Mouse (Mus musculus) liver, embryonic 14.5 days (tissue): ENCODE data around the gene Mafg. TPM values are rescaled to one million over a fixed set of nuclear protein-coding genes. Genes with fewer than 3 reads are reported as not detected.
"Not testable (repeated sequence)": the region's sequence is repeated elsewhere in the genome, so short reads cannot be mapped to it uniquely, and the experiment has no call there.

Experiments used
- ATAC-seq: fragments of 200-750 bp; cut with Nextera tagmentation; 2 replicates; pipeline ENCODE4 v1.8.0; 2017; ENCODE audit warnings: moderate number of reproducible peaks, mild to moderate bottlenecking, moderate library complexity; ENCODE audit not compliant: insufficient read depth
- DNase-seq, 3 experiments: peaks; one replicate each; pipeline ENCODE4 v3.0.0-alpha.2; 2012 to 2013; ENCODE audit warnings: low read depth in 3 of 3, low spot score in 3 of 3
- H3K27ac ChIP-seq: fragments of 300-500 bp; sonication (generic); 2 replicates; pipeline ENCODE4 v1.5.1; 2014; ENCODE audit warnings: moderate library complexity, mild to moderate bottlenecking, control low read depth, inconsistent platforms
- H3K27me3 ChIP-seq: fragments of 300-500 bp; sonication (generic); 2 replicates; pipeline ENCODE4 v1.6.1; 2014; ENCODE audit warnings: mild to moderate bottlenecking, low read length, moderate library complexity; ENCODE audit not compliant: control insufficient read depth, insufficient read depth
- H3K36me3 ChIP-seq: fragments of 300-500 bp; sonication (generic); replicated peaks from 2 replicates; pipeline ENCODE4 v1.6.1; 2014; ENCODE audit warnings: low read depth; ENCODE audit not compliant: control insufficient read depth, insufficient read depth
- H3K4me1 ChIP-seq, 2 experiments: fragments of 200-500 bp in 1 of 2; fragments of 300-500 bp in 1 of 2; sonication (generic) in 1 of 2; replicated peaks; 2 replicates each; pipeline ENCODE4 v1.6.1; 2012 to 2014; ENCODE audit warnings: antibody characterized with exemption in 1 of 2, inconsistent platforms in 1 of 2, low read length in 1 of 2; ENCODE audit not compliant: control insufficient read depth in 2 of 2, insufficient read depth in 2 of 2
- H3K4me2 ChIP-seq: fragments of 300-500 bp; sonication (generic); 2 replicates; pipeline ENCODE4 v1.6.1; 2014; ENCODE audit warnings: low read depth, mild to moderate bottlenecking, control low read depth, moderate library complexity
- H3K4me3 ChIP-seq, 2 experiments: fragments of 200-500 bp in 1 of 2; fragments of 300-500 bp in 1 of 2; sonication (generic) in 1 of 2; 2 replicates each; pipeline ENCODE4 v1.5.1; 2012 to 2014; ENCODE audit warnings: low read depth in 2 of 2, low read length in 2 of 2, mild to moderate bottlenecking in 2 of 2, control low read depth in 1 of 2, inconsistent platforms in 1 of 2, moderate library complexity in 1 of 2; ENCODE audit not compliant: insufficient read depth in 1 of 2
- H3K9ac ChIP-seq: fragments of 300-500 bp; sonication (generic); replicated peaks from 2 replicates; pipeline ENCODE4 v1.6.1; 2014; ENCODE audit warnings: mild to moderate bottlenecking, control low read depth, moderate library complexity
- H3K9me3 ChIP-seq: fragments of 300-500 bp; sonication (generic); 2 replicates; pipeline ENCODE4 v1.6.1; 2016; ENCODE audit warnings: low read length, mixed read lengths; ENCODE audit not compliant: control insufficient read depth
- CTCF ChIP-seq: IDR thresholded peaks from 2 replicates; pipeline ENCODE4 v1.5.1; 2016; ENCODE audit warnings: antibody characterized with exemption, low read depth, control low read depth
- EP300 ChIP-seq: IDR thresholded peaks from 2 replicates; pipeline ENCODE4 v1.6.1; 2016; ENCODE audit warnings: antibody characterized with exemption, low read depth
- WGBS: fragments of 180-500 bp; shearing (Covaris S2); extraction: QIAGEN DNeasy Blood & Tissue Kit; methylation state at CpG from one replicate; pipeline ENCODE4 v1.1.7; 2014; ENCODE audit not compliant: insufficient replicate concordance; 5-methylcytosine and 5-hydroxymethylcytosine counted together
- polyA plus RNA-seq, 2 experiments: library from polyadenylated mRNA; depleted of rRNA in 1 of 2; stranded (reverse) in 1 of 2; unstranded in 1 of 2; fragments of >200 nt; fragmentation: Nextera tagmentation in 1 of 2; extraction: Ambion mirVana in 1 of 2; gene quantifications; 2 replicates each; pipeline versions ENCODE4 v1.2.1 to v1.2.3; 2012 to 2014

The Mafg gene
- polyA plus RNA-seq (2012; rRNA removed) (29.5 and 30.9 TPM in 2 replicates), polyA plus RNA-seq (2014; fragmentation: Nextera tagmentation; extraction: Ambion mirVana) (20.9 and 25.9 TPM in 2 replicates)

DNA sequence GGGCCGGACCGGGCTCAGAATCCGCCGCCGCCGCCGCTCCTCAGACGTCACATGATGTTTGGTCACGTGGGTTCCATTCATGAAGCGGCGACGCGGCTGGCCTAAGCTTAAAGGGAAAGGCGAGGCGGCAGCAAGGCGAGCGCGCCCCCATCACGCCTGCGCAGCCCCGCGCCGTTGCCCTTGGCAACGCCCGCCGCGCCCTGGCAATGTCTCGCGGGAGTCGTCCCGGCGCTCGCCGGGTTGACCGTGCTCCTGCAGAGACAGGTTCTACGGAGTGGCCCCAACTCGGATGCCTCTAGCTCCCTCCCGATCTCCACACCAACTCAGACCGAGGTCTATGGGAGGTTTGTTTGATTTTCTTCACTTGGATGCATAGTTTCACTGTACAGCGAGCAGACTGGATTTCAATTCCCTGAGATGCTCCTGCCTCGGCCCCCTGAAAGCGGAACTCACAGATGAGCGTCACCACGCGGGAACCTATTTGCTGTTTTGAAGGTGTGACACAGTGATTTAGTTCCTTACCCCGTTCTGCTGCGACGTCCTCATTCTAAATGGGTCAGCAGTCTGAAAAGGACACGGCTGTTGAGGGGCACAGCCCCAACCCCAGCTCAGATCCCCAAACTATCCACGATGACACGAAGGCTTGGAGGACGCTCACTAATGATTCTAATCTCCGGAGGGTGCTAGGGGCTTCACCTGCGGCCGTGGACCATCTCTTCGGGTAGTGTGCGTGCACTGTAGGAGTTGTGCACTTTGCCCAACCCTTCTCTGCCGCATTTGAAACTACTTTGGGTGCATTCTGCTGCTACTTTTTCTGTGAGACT lies at the start of gene Mafg:
TSS of gene Mafg (minus strand) at position 81 of the 824 bp plus-strand sequence.
- no peaks in the 10 kb centered on the region for H3K9me3 ChIP-seq
- WGBS = 10% methylated on average over 58 of the region's 58 CpGs
- H3K4me3 ChIP-seq = peak within 1 kb of the TSS; percentile 64 to 89
- peaks cover 6% of the 10 kb centered on the region for H3K36me3 ChIP-seq
- peaks cover 33 to 39% of the 10 kb centered on the region in 2 experiments for H3K4me1 ChIP-seq
- H3K27me3 ChIP-seq = no peaks in the 10 kb centered on the region
- TF ChIP-seq EP300 = no peak
- DNase-seq (peak; percentile 92 to 93 (median 93)), ATAC-seq (peak; percentile 76)
- peak within 1 kb of the TSS; percentile 75 for H3K4me2 ChIP-seq
- peak within 1 kb of the TSS; percentile 99 for H3K27ac ChIP-seq
- peak within 1 kb of the TSS; percentile 99 for H3K9ac ChIP-seq

DNA sequence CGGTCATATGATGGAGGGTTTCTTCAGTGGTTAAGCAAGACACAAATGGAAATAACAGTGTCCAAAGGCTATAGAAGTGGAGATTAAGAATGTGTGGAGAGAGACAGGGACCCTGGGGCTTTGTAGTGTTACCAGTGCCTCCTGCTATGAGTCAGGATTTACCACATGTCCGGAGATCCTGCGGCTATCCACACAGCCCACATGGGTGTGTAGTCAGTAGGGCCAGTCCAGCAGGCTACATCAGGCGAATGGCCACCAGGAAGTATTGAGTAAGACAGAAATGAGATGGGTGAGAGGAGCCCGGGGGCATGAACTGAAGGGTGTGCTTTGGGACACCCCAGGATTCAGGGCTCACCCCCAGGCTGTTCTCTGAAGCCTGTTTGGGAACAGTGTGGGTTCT lies 49.3 kb upstream of the Mafg start:
- no peaks in the 10 kb centered on the region for H3K9me3 ChIP-seq
- ATAC-seq = no peak

DNA sequence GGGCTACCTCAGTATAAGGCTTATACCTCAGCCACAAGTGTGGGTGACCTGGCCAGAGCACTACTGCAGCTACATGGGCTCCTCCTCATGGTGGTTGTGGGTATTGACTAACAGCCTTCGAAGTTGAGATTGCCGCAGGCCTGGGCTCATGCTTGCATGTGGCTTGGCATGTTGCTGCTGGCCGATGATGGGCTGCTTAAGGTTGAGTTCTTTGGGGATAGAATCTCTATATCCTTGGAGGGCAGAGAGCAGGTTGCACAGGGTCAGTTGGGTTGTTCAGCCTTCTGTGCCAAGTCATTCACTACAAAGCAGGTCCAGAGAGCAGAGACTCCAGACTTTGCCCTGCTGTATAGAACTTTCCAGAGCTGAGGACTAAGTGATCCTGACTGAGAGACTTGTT lies 46.5 kb upstream of the Mafg start:
- H3K36me3 ChIP-seq = peaks cover 5% of the 10 kb centered on the region
- H3K9ac ChIP-seq = no peak overlapping the region
- H3K4me3 ChIP-seq = no peak overlapping the region
- 67% methylated on average over 3 of the region's 3 CpGs for WGBS
- peaks cover 0 to 2% of the 10 kb centered on the region in 2 experiments; a peak in 1 of 4 replicates for H3K4me1 ChIP-seq
- H3K27me3 ChIP-seq = no peaks in the 10 kb centered on the region
- no peaks in the 10 kb centered on the region for H3K9me3 ChIP-seq
- no peak overlapping the region for H3K27ac ChIP-seq
- ATAC-seq (0 out of 2 replicates have a peak, but pooled peaks have one; percentile 36), DNase-seq (no peak)
- peak; percentile 77 for TF ChIP-seq CTCF
- TF ChIP-seq EP300 = no peak
- H3K4me2 ChIP-seq = no peak overlapping the region

More for the DNA sequence above, 49.3 kb upstream of the Mafg start:
- no peak for DNase-seq
- Histone ChIP-seq H3K9ac (no peak overlapping the region), H3K36me3 (peaks cover 9% of the 10 kb centered on the region), H3K27me3 (no peaks in the 10 kb centered on the region), H3K4me3 (no peak overlapping the region), H3K4me2 (no peak overlapping the region), H3K4me1 (no peaks in the 10 kb centered on the region), H3K27ac (no peak overlapping the region)
- WGBS = 76% methylated on average over 5 of the region's 5 CpGs
- no peak for TF ChIP-seq EP300
- TF ChIP-seq CTCF = no peak

DNA sequence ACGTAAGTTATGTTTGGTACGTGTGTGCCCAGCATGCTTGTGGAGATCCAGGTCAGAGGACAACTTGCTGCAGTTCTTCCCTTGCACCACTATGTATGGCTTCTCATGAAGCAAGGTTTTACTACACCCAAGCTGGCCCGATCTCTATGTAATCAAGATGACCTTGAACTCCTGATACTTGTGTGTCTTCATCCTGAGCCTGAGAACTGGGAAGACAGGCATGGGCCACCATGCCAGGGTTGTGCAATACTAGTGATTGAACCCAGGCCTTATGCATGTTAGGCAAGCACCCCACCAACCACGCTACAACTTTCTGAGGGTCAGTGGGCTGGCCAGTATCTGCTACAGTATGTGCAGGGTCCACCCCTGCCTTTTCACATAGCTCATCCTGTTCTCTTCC lies 43.6 kb upstream of the Mafg start:
- Histone ChIP-seq H3K4me2 (no peak overlapping the region), H3K9ac (no peak overlapping the region), H3K36me3 (peaks cover 5% of the 10 kb centered on the region), H3K9me3 (no peaks in the 10 kb centered on the region), H3K27ac (no peak overlapping the region), H3K4me3 (no peak overlapping the region), H3K4me1 (peaks cover 11 to 16% of the 10 kb centered on the region in 2 experiments), H3K27me3 (no peaks in the 10 kb centered on the region)
- no peak for ATAC-seq
- no peak for TF ChIP-seq EP300
- DNase-seq = no peak
- 78% methylated on average over 4 of the region's 4 CpGs for WGBS

DNA sequence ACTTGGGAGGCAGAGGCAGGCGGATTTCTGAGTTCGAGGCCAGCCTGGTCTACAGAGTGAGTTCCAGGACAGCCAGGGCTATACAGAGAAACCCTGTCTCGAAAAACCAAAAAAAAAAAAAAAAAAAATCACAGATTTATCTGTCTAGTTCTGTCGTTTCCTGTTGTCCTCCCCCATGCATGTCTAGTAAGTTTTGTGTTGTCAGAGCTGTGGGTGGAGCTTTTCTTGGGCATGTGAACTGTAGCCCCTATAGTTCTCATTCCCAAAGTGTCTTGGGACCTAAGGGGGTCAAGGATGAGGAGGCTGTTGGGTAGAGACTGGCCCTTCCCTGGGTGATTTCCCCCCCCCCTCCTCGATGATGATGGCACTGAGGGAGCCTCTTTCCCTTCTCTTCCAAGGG lies 42.5 kb upstream of the Mafg start:
- H3K9ac ChIP-seq, DNase-seq, H3K9me3 ChIP-seq, H3K27me3 ChIP-seq, ATAC-seq, H3K27ac ChIP-seq, H3K4me3 ChIP-seq, H3K4me2 ChIP-seq, H3K36me3 ChIP-seq: not testable (repeated sequence)
- H3K4me1 ChIP-seq = peaks cover 11 to 16% of the 10 kb centered on the region in 2 experiments
- WGBS = 54% methylated on average over 5 of the region's 5 CpGs
